Mouse (Mus musculus) ovary, adult 18-20 months (tissue): Measurements from ENCODE around the gene Defb47.

Experiments used
- DNase-seq: peaks from one replicate; pipeline ENCODE4 v3.0.0; 2022; ENCODE audit warnings: low spot score, mixed read lengths

The Defb47 gene

DNA sequence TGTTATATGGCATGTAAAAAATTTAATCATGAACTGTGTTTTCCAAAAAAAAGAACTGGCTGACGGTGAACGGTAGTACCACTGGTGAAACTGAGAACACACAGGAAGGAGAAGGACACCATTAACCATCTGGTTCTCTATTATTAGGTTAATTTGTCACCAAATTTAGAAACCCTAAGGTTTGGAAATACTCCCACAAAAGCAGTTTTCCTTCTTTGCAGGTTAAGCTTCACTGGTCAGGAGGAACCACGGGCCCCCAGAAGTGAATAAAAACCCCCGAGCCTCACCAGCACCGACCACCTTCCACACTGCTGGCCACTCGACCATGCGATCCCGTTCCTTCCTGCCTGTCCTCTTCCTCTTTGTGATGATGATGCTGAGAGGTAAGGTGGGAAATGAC is at the start of gene Defb47:
Gene Defb47, plus strand, starts transcription at position 301 of the 400 bp plus-strand sequence.
- DNase-seq, result no peak

DNA sequence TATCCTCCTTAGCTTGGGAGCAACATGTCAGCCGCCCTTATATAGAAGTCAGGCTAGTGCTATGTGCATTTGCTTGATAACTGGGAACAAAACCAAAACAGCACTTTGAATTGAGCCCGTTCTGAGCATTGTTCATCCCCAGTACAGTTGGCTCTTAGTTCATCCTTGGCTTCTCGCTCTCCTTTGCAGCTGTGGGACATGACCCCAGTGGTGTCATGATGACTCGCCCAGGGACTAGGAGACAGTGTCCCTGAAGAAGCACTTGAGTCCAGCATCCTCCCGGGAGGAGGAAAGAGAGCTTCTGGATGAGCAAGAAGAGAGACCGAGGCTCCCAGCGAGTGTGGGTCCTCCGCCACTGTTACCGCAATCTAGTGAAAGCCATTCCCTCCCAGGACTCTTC is 41.8 kb upstream of the Defb47 start:
- no peak for DNase-seq

DNA sequence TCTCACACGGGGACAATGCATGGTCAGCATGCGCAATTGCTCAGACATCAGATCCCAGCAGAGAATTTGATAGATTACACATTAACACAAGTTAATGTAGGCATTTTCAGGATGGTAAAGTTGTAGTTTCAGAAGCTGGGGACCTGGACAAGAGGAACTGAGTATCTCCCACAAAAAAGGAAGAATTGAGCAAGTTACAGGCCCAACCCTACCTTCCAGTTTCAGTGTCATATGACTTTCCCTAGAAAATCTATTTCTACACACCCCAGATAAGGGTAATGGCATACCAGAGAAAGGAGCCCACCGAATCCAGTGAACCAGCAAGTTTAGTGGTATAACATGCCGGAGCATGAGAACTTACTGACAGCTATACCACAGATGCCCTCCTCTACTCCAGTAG is 34.2 kb upstream of the Defb47 start:
- DNase-seq, result no peak

DNA sequence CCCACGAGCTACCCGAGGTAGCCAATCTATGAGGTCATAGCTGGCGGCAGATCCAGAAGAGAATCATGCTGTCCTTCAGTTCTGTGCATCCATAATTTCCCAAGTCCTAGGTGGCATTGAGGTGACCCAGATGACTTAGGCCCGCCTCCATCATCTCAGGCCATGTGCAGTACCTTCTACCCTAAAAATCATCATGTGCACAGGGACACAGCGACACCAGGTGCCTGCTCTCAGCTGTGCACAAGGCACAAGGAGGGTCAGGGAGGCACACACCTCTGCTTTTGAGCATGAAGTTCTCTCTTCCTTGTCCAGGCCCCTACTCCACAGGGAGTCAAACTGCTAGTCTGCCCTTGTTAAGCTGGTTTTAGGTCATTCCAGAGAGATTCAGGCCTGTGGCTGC is 32.5 kb upstream of the Defb47 start:
- no peak for DNase-seq

DNA sequence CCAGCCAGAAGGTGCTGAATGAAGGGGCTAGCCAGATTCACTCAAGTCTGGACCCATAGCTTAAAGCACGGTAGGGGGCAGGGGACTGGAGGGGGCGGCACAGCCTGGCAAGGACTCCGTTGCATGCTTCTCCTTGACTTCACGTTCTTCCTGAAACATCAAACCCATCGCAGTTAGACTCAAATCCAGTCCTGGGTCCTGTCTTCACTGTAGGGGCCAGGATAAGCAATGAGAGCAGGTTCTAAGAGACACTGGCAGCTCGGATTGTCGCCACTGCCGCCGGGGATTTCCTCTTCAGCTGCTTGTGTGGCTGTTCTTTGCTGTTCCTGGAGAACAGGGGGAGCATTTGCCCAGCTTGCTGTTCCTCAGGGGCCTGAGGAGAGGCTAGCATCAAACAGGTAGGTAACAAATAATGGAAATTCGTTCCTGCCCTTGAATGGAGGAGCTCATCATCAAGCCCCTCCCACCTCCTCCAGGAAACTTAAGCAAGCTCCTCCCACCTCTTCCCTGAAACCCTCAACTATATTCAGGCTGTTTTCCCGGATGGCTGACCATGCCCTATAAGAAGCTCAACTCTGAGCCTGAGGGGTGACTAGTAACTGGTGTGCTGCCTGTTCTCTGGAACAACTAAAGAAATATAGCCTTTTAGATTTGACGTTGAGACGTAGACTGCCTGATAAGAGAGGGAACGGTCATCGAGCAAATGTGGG is 31.9 kb upstream of the Defb47 start:
- DNase-seq, result no peak

DNA sequence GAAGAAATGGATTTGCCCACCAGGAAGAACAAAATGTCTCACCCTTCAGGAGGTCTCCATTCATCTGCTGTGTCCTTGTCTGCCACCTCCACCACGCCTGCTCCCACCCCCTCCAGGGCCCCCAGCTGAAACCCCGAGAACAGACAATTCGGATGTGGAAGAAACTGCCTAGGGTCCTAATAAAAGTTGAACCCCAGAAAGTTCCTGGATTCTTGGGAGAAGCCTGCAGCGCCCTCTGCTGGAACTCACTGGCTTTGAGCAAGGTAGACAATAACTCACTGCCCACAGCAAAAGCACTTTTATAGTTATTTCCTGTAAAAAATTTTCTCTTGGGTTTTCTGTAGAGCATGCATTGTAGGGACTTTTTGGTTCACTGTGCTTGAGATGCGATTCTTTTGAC is 22.8 kb upstream of the Defb47 start:
- DNase-seq, result no peak

DNA sequence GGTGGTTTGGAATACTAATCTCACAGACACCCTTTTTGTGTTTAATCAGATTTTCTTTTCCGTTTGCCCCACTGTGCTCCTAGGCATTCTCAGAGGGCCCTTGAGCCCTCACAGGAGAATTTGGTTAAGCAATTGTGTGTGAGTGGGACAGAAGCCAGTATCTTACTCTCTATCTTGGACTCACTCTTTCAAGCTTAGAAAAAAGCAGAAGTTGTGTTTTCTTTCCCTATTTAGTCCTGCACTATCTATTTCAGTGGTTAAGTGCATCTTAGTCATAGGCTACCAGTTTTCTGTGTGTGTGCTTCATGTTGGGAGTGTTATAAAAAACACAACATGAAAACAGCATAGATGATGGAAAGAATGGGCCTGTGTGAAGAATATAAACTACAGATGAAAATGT is 18.1 kb upstream of the Defb47 start:
- no peak for DNase-seq

DNA sequence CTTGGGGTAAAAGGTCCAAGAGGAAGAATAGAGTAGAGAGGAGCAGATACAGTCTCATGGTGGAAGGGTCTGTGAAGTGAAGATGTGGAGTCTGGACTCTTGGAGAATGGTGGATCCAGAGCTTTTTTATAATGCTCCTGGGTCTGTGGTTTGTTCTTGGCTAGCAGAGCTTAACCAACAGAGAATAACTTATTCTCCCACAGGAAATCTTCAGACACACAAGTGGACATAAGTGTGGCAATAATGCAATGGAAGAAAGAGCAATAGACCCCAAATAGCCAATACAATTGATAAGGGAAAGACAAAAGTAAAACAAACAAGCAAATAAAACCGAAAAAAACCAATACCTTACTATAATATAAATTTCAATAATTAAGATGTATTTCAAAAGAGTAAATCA is 13.5 kb upstream of the Defb47 start, which contains the start of gene Defb48:
Gene Defb48, minus strand, starts transcription at position 101 of the 400 bp plus-strand sequence.
- no peak for DNase-seq

DNA sequence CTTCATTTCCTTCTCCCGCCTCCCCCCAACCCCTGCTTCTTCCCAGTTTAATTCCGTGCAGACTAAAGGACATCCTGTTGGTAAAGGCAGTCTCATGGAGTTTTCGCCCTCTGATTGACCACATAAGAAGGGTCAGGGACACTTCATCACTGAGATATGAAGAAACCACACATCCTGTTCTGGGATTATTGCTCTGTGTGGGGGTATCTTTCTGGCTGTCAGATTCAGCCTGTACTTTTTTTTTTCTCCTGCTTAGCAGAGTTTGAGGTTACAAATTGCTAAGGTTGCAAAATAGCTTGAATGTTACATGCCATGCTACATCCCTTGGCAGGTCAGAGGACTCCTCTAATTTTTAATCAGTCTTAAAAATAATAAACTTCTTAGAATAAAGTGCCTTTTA is 6.6 kb upstream of the Defb47 start:
- no peak for DNase-seq

DNA sequence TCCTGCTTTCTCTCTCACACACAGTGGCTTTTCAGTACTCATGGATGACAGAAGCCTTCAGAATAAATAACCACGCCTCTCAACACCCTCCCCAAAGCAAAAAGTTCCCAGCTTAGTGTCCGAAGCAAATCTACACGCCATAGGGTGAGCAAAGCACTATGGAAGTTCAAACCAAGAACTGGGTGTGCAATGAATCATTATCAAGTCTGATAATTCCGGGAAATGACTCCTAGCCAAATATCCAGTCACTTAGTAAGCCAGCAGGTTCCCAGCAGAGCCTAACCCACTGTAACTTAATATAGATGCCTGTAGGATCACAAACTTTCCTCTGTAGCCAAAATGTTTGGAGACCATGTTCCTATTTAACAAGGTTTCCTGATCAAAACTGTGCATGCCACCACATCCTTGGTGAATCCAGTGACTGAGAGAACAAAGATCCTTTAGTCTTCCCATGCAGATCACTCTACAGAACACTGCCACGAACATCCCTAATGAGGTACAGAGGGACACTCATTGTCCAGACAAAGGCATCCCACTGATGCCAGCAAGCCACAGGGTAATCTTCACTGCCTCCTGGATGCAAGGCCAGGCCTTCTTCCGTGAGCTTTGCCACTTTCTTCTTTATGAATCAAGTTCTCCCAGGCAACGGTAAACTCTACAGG is 5.9 kb upstream of the Defb47 start:
- DNase-seq, result no peak

DNA sequence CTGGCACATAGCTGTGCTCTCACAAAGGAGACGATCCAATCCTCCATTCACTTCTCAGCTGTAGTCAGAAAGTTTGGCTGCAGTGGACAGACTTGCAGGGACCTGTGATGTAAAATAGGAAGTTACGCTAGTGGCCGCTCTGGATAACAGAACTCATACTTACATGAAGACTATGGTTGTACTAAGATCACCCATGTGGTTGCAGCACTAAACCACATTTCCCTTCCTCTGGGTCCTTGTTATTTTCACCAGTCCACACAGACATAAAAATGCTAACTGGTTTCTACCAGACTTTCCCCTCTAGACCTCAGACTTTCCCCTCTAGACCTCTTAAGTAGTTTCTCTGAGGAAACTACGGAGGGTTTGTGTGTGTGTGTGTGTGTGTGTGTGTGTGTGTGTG is 1.1 kb downstream of the Defb47 start:
- DNase-seq, result no peak

DNA sequence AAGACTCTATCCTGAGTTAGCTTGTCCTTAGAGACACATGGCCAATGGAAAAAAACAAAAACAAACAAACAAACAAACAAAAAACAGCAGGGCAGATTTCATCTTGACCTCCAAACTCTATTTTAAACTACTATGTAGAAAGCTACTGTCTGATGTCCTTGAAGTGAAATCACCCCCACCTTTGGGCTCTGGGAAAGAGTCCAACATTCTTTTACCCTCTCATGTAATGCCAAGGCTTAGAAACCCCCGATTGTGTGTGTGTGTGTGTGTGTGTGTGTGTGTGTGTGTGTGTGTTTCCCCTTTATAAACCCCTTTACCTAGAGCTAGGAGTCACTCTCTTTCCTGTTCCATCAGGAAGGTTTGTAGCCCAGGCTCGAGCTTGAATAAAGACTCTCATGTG is 4.7 kb downstream of the Defb47 start:
- no peak for DNase-seq

DNA sequence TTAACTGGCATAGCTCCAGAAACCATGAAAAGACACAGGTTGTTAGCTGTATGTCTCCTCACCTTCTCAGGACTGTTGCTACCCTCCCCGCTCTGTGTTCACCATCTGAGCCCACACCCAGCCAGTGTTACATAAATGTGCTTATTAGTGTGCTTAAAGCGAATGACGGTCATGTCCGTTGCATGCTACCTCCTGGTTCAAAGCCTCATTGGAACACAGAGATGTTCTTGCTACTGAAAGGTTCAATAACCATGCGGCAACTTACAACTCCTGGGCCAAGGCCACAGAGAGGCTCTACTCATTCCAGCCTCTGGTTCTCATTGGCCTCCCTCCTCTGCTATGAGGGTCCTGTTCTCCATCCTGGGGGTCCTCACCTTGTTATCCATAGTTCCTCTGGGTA is 13.6 kb downstream of the Defb47 start, which contains the start of gene Defb43:
Gene Defb43, plus strand, starts transcription at position 301 of the 400 bp plus-strand sequence.
- DNase-seq, result no peak

DNA sequence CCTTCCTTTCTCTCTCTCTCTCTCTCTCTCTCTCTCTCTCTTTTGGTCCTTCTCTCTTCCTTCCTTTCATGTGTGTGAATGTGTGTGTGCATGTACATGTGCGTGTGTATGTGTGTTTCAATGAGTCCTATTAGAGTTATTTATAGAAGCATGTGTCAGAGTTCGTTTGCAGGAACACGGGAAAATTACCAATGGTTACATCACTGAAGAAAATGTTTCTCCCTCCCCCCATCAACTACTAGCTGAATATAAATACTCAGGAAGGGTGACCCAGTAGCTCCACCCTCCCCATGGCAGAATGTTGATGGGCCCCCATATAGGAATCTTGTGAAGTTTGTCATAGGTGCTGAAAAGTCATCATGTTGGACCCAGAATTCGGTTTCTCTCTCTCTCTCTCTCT is 15.2 kb downstream of the Defb47 start:
- DNase-seq, result no peak

DNA sequence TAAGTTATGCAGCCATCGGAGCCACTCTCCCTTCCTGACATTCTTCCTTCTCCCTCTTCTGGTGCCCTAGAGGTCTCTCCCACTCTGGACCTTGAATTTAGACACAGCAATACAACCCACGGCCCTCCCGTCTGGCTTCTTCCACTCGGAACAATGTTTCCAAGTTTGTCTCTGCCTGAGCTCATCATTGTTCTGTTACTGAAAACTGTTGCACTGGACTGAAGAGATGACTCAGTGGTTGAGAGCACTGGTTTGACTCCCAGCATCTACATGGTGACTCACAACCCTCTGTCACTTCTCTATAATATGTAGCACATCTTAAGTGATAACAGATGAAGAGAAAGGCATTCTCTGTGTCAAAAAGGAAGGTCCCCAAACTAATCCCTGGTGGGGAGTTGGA is 16.8 kb downstream of the Defb47 start:
- DNase-seq, result no peak

DNA sequence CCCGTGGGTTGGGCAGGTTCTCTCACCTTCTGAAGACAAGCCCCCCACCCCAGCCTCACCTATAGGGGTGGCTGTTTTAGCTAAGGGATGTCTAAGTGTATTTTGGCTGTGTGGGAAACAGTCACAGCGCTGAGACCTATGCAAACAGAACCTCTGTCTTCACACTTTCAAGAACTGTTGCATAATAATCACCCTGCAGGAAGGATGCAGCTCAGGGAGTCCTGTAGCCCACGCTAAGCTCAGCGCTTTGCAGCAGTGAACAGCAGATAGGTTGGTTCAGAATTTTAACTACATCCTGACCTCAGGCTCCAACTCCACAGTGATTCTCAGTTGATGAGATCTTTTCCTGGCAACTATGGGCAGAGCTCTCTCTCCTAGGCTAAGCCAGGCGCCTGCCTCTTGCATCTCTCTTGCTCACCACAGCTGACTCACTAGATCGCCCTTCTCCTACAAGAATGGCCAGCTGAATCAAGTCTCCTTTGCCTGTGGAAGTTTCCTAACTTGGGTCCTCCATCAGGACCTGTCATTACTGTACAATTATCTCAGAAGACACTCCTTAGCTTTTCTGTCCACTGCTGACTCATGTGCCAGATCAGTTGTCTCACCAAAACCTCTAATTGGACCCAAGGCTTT is 22.8 kb downstream of the Defb47 start:
- DNase-seq, result no peak

DNA sequence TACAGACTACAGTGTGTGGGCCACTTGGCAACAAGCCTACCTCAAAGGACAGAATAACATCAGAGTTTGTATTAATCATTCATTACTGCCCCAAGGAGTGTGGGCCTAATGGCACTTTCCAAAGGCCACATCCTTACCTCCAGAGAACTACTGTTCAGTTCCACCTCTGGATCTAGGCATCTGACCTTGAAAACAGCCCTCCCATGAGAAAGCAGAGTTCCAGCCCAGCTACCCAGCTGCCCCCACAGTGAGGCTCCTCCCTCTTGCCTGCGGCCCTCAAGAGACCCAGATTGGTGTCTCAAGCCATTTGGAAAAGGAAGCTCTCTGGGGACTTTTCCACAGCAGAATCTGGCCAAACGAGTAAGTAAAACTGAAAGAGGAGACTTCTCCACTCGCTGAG is 48.8 kb downstream of the Defb47 start, which contains the start of gene Defb42:
Gene Defb42, plus strand, starts transcription at position 301 of the 400 bp plus-strand sequence.
- DNase-seq, result no peak

DNA sequence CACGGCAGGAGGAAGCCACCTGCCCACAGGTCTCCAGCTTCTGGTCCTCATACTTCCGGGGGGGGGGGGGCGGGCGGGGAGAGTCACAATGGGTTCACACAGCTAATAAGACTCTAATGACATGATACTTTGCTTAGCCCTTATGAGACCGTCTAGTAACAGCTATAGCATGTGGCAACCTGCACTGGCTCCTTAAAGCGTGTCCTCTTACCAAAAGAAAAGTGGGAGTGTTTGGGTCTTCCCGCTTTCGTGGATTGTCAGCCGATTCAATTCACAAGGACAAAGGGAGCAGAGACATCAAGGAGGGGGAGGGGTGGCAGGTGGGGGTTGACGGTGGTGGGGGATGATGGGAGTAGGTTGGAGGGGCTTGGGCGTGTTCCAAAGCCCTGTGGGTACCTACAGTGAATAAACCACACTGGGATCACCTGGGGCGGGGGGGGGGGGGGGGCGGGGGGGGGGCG is 52.1 kb downstream of the Defb47 start, which contains the start of gene Defb30:
Gene Defb30, minus strand, starts transcription at position 51 of the 461 bp plus-strand sequence.
- no peak for DNase-seq
